Mouse (Mus musculus) cerebellum, adult 2 months (tissue): ENCODE measurements around the gene Dapk1. TPM values are rescaled to one million over a fixed set of nuclear protein-coding genes. Genes with fewer than 3 reads are reported as not detected.
"Not testable (repeated sequence)": the region's sequence is repeated elsewhere in the genome, so short reads cannot be mapped to it uniquely, and the experiment has no call there.

ENCODE experiments used
- DNase-seq, 2 experiments: peaks; one replicate each; pipeline ENCODE4 v3.0.0; 2021
- H3K27ac ChIP-seq: fragments of 200-500 bp; 2 replicates; pipeline ENCODE4 v1.5.1; 2012; ENCODE audit warnings: low read length, control low read depth, inconsistent platforms; ENCODE audit not compliant: insufficient read depth
- H3K27me3 ChIP-seq: fragments of 200-500 bp; 2 replicates; pipeline ENCODE4 v1.6.1; 2012; ENCODE audit warnings: inconsistent platforms, mild to moderate bottlenecking, low read length, moderate library complexity; ENCODE audit not compliant: control insufficient read depth, insufficient read depth
- H3K4me1 ChIP-seq: fragments of 200-500 bp; 2 replicates; pipeline ENCODE4 v1.6.1; 2011; ENCODE audit warnings: low read length; ENCODE audit not compliant: control insufficient read depth, insufficient read depth
- H3K4me3 ChIP-seq: fragments of 200-500 bp; replicated peaks from 2 replicates; pipeline ENCODE3; 2011; ENCODE audit warnings: mild to moderate bottlenecking, low read depth, low read length, control low read depth; ENCODE audit not compliant: insufficient read depth
- CTCF ChIP-seq: fragments of 200-500 bp; IDR thresholded peaks from 2 replicates; pipeline ENCODE4 v1.5.1; 2011; ENCODE audit warnings: low read depth, mild to moderate bottlenecking, control low read depth, low read length, moderate library complexity, borderline replicate concordance; ENCODE audit not compliant: insufficient read depth
- POLR2A ChIP-seq: fragments of 200-500 bp; IDR thresholded peaks from 2 replicates; pipeline ENCODE4 v1.6.1; 2011; ENCODE audit warnings: low read length, control low read depth, borderline replicate concordance; ENCODE audit not compliant: insufficient read depth
- WGBS: fragments of 180-500 bp; shearing (Covaris S2); methylation state at CpG from one replicate; pipeline ENCODE4 v1.1.7; 2018; 5-methylcytosine and 5-hydroxymethylcytosine counted together
- polyA plus RNA-seq: library from polyadenylated mRNA; depleted of rRNA; stranded (reverse); fragments of >200 nt; gene quantifications from 2 replicates; pipeline ENCODE4 v1.2.3, GENCODE M21; 2012

Dapk1 gene
- polyA plus RNA-seq, 1 experiment: 12.8 TPM

GRCm38 (mm10) chr13:60608411-60609046 lies 6.8 kb downstream of the Dapk1 start:
- TF ChIP-seq POLR2A: no peak
- DNase-seq: no peak
- Histone ChIP-seq H3K27ac (no peak overlapping the region), H3K4me1 (no peaks in the 10 kb centered on the region), H3K27me3 (no peaks in the 10 kb centered on the region; the same call in 1 of the 2 replicates), H3K4me3 (no peak overlapping the region)
- WGBS: 75% methylated on average over 8 of the region's 8 CpGs

- Histone ChIP-seq H3K4me1 (no peaks in the 10 kb centered on the region), H3K4me3 (no peak overlapping the region), H3K27me3 (no peaks in the 10 kb centered on the region; the same call in 1 of the 2 replicates), H3K27ac (no peak overlapping the region)
- DNase-seq: no peak
- TF ChIP-seq CTCF: no peak
- TF ChIP-seq POLR2A: no peak
- whole genome bisulfite sequencing: 44% methylated on average over 4 of the region's 4 CpGs
Measured at GRCm38 (mm10) chr13:60609234-60609633, 7.5 kb downstream of the Dapk1 start.

GRCm38 (mm10) chr13:60610558-60610957 lies 8.8 kb downstream of the Dapk1 start:
- Histone ChIP-seq H3K4me3 (no peak overlapping the region), H3K27ac (no peak overlapping the region), H3K27me3 (no peaks in the 10 kb centered on the region; the same call in 1 of the 2 replicates), H3K4me1 (no peaks in the 10 kb centered on the region)
- no peak for DNase-seq
- no peak for TF ChIP-seq CTCF
- TF ChIP-seq POLR2A: no peak
- WGBS: 53% methylated on average over 6 of the region's 6 CpGs

- not testable (repeated sequence) for H3K4me1 ChIP-seq, H3K27ac ChIP-seq, DNase-seq, H3K27me3 ChIP-seq, H3K4me3 ChIP-seq
- 89% methylated on average over 6 of the region's 6 CpGs for WGBS
Measured at GRCm38 (mm10) chr13:60610971-60611370, 9.2 kb downstream of the Dapk1 start.

- no peak for TF ChIP-seq POLR2A
- H3K27ac ChIP-seq: no peak overlapping the region
- WGBS: 83% methylated on average over 3 of the region's 3 CpGs
- H3K4me3 ChIP-seq: no peak overlapping the region
- no peak for DNase-seq
- no peaks in the 10 kb centered on the region; the same call in 1 of the 2 replicates for H3K27me3 ChIP-seq
- no peaks in the 10 kb centered on the region for H3K4me1 ChIP-seq
Measured at GRCm38 (mm10) chr13:60612160-60612559, 10.4 kb downstream of the Dapk1 start.

GRCm38 (mm10) chr13:60614154-60614553 lies 12.4 kb downstream of the Dapk1 start:
- no peaks in the 10 kb centered on the region; the same call in 1 of the 2 replicates for H3K27me3 ChIP-seq
- H3K27ac ChIP-seq: no peak overlapping the region
- 22% methylated on average over 8 of the region's 8 CpGs for WGBS
- TF ChIP-seq POLR2A: no peak
- no peak for TF ChIP-seq CTCF
- peak in 1 of 2 experiments; percentile 28 for DNase-seq
- H3K4me1 ChIP-seq: no peaks in the 10 kb centered on the region; the same call in 1 of the 2 replicates
- H3K4me3 ChIP-seq: no peak overlapping the region

- Histone ChIP-seq H3K27ac (no peak overlapping the region), H3K4me1 (no peaks in the 10 kb centered on the region; the same call in 1 of the 2 replicates), H3K4me3 (no peak overlapping the region), H3K27me3 (no peaks in the 10 kb centered on the region; the same call in 1 of the 2 replicates)
- no peak for DNase-seq
- WGBS: 80% methylated on average over 15 of the region's 15 CpGs
- TF ChIP-seq CTCF (no peak), POLR2A (no peak)
Measured at GRCm38 (mm10) chr13:60615057-60615650, 13.4 kb downstream of the Dapk1 start.

GRCm38 (mm10) chr13:60616036-60616435 lies 14.3 kb downstream of the Dapk1 start:
- Histone ChIP-seq H3K4me1 (no peaks in the 10 kb centered on the region; the same call in 1 of the 2 replicates), H3K27me3 (no peaks in the 10 kb centered on the region; the same call in 1 of the 2 replicates), H3K4me3 (no peak overlapping the region), H3K27ac (no peak overlapping the region)
- 84% methylated on average over 6 of the region's 6 CpGs for WGBS
- TF ChIP-seq POLR2A (no peak), CTCF (no peak)
- no peak for DNase-seq
